Mouse (Mus musculus) stomach, postnatal 0 days (tissue): ENCODE measurements around the gene Fam13c.

Experiments used
- CTCF ChIP-seq: IDR thresholded peaks from 2 replicates; pipeline ENCODE4 v1.5.1; 2016; ENCODE audit warnings: antibody characterized with exemption, low read depth, mild to moderate bottlenecking, moderate library complexity
- EP300 ChIP-seq: optimal IDR thresholded peaks from 2 replicates; pipeline ENCODE3; 2016; ENCODE audit warnings: antibody characterized with exemption

DNA sequence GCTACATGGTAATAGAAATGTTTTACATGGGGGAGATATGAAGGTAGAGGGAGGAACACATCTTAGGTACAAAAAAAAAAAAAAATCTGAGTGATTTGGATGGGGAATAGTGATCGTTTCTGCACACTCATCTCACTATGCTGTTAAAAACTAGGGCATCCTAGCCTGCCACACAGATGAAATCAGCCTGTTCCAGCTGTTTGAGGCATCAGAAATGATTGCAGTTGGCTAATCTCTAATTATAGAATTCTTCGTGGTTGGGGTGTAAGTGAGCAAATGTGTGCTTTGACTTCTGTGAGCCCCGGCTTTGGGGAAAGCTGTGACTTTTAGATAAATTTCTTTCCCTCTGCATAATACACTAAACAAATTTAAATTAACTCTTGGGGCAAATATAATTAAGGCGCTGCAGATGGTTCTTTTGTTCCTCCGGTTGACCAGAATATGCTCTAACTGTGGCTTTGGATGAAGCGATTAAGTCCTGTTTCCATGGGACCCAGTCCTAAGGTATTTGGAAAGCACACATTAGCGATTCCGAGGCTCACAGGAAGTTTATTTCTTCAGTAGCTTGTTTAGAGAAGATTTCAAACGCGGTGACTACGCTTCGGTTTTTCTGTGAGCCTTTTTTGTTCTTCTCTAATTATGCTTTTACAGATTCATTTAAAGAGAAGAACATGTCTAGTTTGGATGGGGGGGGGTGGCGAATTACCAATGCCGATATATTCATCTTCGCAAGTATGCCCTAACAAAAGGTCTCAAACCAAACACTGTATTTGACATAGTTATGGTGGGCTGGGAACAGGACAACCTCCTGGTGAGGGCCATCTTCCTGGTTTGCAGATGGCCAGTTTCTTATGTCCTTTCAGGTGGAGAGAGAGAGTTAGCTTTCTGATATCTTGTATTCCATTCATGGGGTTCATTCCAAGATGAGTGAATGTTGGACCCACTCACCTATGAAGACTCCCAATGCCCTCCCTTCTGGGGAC, 20.7 kb upstream of the Fam13c start:
- TF ChIP-seq EP300 (no peak), CTCF (no peak)
